Mouse (Mus musculus) frontal cortex, postnatal 36 days (tissue): ENCODE measurements around the gene Ubb.

Experiments used
- DNase-seq, 2 experiments: peaks; one replicate each; pipeline ENCODE4 v3.0.0; 2022; ENCODE audit warnings: low spot score in 2 of 2

Ubb gene

DNA sequence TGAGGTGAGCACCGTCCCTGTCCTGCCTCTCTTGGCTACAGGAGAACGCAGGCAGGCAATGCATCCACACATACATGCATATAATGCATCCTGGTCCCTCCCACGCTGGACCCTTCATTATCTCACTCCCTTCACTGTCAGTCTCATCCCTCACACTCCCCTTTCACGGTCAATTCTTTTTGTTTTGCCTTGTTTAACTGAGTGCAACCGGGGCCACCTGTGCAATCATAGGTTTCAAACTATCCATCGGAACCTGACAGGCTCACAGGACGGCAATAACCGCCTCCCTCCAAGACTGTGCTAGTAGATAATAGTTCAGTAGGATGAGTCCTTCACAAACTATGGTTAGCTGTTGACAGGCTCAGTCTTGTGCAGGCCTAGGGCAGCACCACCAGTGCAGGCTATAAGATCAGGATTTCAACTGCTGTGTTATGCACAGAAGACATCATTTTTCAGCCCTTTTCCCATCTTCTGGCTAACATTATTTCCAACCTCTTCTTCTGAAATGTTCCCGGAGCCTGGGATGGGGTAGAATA lies 33.8 kb downstream of the Ubb start:
- DNase-seq, result no peak

GRCm38 (mm10) chr11:62587034-62587433 lies 36.1 kb downstream of the Ubb start:
- DNase-seq, result no peak

DNA sequence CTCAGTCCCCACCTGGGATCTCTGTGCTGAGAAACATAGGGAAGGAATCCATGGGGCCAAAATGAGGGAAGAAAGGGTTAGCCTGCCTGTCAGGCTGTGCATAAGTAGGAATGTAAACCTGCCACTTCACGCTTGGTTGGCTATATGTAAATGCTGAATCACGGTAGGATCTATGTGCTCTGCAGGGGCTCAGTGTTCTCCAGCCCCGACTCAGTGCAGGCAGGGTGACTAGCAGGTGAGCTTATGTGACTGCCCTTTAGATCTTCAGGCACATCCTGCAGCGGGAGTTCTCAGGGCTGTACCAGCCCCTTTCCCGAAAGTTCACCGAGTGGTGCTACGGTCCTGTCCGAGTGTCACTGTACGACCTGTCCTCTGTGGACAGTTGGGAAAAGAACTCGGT lies 38.4 kb downstream of the Ubb start:
- DNase-seq, result no peak

GRCm38 (mm10) chr11:62591026-62591425 lies 40.1 kb downstream of the Ubb start:
- no peak for DNase-seq

DNA sequence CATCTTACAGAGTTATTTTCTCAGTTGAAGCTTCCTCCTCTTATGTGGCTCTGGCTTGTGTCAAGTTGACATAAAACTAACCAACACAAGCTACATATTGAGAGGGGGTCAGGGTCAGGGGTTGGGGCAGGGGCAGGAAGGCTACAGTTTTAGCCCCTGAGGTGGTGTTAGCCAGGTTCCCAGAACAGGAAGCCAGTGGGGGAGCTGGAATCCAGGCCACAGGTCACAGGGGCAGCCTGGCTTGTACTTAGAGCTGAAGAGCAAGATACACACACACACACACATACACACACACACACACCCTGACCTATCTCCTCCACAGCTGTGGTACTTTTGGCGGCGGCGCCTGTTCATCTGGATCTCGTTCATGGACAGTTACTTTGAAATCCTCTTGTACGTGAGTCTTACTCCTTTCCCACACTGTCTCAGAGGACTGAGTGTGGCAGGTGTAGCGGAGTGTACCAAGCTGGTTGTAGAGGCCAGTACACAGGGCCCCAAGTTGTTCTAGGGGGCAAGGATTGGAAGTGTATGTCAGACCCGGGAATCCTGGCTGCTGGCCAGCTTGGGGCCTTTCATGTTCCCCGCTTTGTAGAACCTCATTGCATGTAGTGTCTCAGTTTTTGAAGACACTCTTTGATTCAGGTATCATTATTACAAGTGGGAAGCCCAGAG lies 41.1 kb downstream of the Ubb start:
- no peak for DNase-seq

DNA sequence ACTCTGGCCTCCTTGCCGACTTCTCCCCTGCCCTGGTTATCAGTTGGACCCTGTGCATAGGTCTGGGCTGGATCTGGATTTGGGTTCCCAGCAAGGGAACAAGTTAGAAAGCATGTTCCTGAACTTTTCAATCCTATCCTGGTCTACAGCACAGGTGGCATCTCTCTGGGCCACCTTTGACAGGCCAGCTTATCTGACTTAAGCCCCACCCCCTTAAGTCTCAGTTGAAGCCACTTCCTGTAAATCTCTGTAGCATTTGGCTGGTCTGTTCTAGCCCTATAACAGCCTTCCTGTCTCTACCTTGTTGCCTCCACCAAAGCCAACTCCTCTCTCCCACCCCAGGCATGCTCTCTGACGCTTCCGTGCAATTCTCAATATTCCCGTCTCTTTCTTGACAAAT lies 47.6 kb downstream of the Ubb start:
- no peak for DNase-seq

DNA sequence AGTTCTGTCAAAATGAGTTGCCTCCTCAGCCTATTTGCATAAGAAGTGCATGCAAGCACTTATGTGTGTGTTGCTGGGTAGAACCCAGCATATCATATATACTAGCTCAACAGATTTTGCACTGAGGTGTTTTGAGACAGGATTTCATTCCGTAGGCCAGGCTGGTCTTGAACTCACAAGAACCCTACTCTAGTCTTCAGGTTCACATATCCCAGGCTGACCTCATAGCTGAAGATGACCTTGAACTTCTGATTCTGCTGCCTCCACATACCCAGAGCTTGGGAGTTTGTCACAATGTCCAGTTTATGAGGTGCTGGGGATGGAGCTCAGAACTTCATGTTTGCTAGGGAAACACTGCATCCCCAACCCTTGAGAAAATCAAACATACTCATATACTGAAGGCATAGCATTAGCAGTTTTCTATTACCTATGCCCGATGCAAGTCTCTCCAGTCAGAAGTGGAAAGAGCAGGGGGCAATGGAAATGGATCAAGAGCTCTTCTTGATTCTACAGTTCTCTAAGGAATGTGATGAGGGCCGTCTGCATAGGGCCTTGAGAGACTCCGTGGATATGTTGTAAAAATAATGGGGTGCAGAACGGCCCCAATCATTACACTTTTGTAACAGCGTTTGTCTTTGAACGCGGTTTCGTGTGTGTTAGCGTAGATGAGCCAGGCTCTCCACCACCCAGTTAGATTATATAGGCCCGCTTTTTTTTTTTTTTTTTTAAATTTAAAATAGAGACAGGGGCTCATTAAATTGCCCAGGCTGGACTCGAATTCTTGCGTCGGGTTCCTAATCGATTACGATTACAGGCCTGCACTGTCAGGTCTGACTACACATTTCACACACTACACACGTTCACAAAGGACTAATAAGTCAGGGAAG lies 51.0 kb downstream of the Ubb start:
- DNase-seq, result no peak
